Mouse (Mus musculus): ENCODE results near the gene Prkcsh. TPM values are rescaled to one million over a fixed set of nuclear protein-coding genes. Genes with fewer than 3 reads are reported as not detected.
A peak's percentile ranks its signal among the peaks of the same experiment; 100 is the strongest.

Gene Prkcsh
- total and polyA plus RNA-seq, 3 experiments, result 183 to 577 (median 356) TPM

GRCm38 (mm10) chr9:22055713-22056112 lies 53.1 kb downstream of the Prkcsh start:
- Histone ChIP-seq H3K79me2 (ENCODE audit: control insufficient read depth, insufficient read depth, low read length, poor library complexity) (no peaks in the 10 kb centered on the region), H3K9me3 (replicated peaks; ENCODE audit: insufficient read depth, low read length) (no peaks in the 10 kb centered on the region), H3K27me3 (ENCODE audit: control insufficient read depth in 1 of 2, insufficient read depth in 2 of 2, low read length in 2 of 2) (no peaks in the 10 kb centered on the region), H3K27ac (ENCODE audit: control insufficient read depth, low read depth, low read length) (no peak overlapping the region), H3K4me3 (ENCODE audit: control insufficient read depth in 1 of 2, insufficient read depth in 1 of 2, low read depth in 2 of 2, low read length in 2 of 2) (no peak overlapping the region), H3K4me1 (ENCODE audit: control insufficient read depth in 1 of 2, insufficient read depth in 2 of 2, low read length in 2 of 2) (no peaks in the 10 kb centered on the region), H3K9ac (ENCODE audit: control insufficient read depth, low read depth, low read length, poor library complexity, severe bottlenecking) (no peak overlapping the region), H3K36me3 (ENCODE audit: control insufficient read depth in 1 of 2, insufficient read depth in 2 of 2, low read length in 2 of 2) (peaks cover 0 to 2% of the 10 kb centered on the region in 2 experiments; a peak in 2 of 4 replicates)
- TF ChIP-seq MEF2A (IDR thresholded peaks at IDR 0.05; ENCODE audit: extremely low read depth, insufficient replicate concordance, low read depth, low read length, poor library complexity, severe bottlenecking), result no peak
- no peak for TF ChIP-seq CTCF (IDR thresholded peaks at IDR 0.05 in 2 of 3, conservative IDR thresholded peaks at IDR 0.05 in 1 of 3; ENCODE audit: control insufficient read depth in 1 of 3, insufficient read depth in 1 of 3, low read depth in 2 of 3, low read length in 3 of 3, poor library complexity in 1 of 3, severe bottlenecking in 1 of 3)
- TF ChIP-seq TBP (IDR thresholded peaks at IDR 0.05; ENCODE audit: low read depth, low read length), result no peak
- peak in 1 of 2 experiments; percentile 8; a peak in 1 of 4 replicates for TF ChIP-seq POLR2A (IDR thresholded peaks at IDR 0.05; ENCODE audit: control insufficient read depth in 1 of 2, insufficient read depth in 1 of 2, low read depth in 1 of 2, low read length in 2 of 2, poor library complexity in 1 of 2)
- TF ChIP-seq ETS1 (IDR thresholded peaks at IDR 0.05; ENCODE audit: low read depth, low read length), result no peak
- no peak for TF ChIP-seq EP300 (IDR thresholded peaks at IDR 0.05; ENCODE audit: low read depth in 1 of 2, low read length in 2 of 2)
- no peak for TF ChIP-seq SMC3 (IDR thresholded peaks at IDR 0.05; ENCODE audit: low read depth, low read length)
- DNase-seq (ENCODE audit: low read depth, low spot score), result no peak

- Histone ChIP-seq H3K4me1 (ENCODE audit: control insufficient read depth in 1 of 2, insufficient read depth in 2 of 2, low read length in 2 of 2) (no peaks in the 10 kb centered on the region), H3K9me3 (replicated peaks; ENCODE audit: insufficient read depth, low read length) (no peaks in the 10 kb centered on the region), H3K79me2 (ENCODE audit: control insufficient read depth, insufficient read depth, low read length, poor library complexity) (no peaks in the 10 kb centered on the region), H3K9ac (ENCODE audit: control insufficient read depth, low read depth, low read length, poor library complexity, severe bottlenecking) (no peak overlapping the region), H3K4me3 (ENCODE audit: control insufficient read depth in 1 of 2, insufficient read depth in 1 of 2, low read depth in 2 of 2, low read length in 2 of 2) (no peak overlapping the region), H3K27ac (ENCODE audit: control insufficient read depth, low read depth, low read length) (no peak overlapping the region), H3K36me3 (ENCODE audit: control insufficient read depth in 1 of 2, insufficient read depth in 2 of 2, low read length in 2 of 2) (peaks cover 0 to 2% of the 10 kb centered on the region in 2 experiments; a peak in 2 of 4 replicates), H3K27me3 (ENCODE audit: control insufficient read depth in 1 of 2, insufficient read depth in 2 of 2, low read length in 2 of 2) (no peaks in the 10 kb centered on the region)
- no peak for TF ChIP-seq NRF1 (IDR thresholded peaks at IDR 0.05; ENCODE audit: insufficient read depth, low read depth, low read length, poor library complexity, severe bottlenecking)
- TF ChIP-seq KAT2A (conservative IDR thresholded peaks at IDR 0.05; ENCODE audit: low read depth, low read length), result no peak
- TF ChIP-seq UBTF (IDR thresholded peaks at IDR 0.05; ENCODE audit: borderline replicate concordance, insufficient read depth, low read depth, low read length), result no peak
- no peak for TF ChIP-seq MEF2A (IDR thresholded peaks at IDR 0.05; ENCODE audit: extremely low read depth, insufficient replicate concordance, low read depth, low read length, poor library complexity, severe bottlenecking)
- no peak for TF ChIP-seq POLR2AphosphoS2 (IDR thresholded peaks at IDR 0.05; ENCODE audit: low read length)
- TF ChIP-seq USF1 (IDR thresholded peaks at IDR 0.05; ENCODE audit: low read depth, low read length), result no peak
- no peak for TF ChIP-seq MXI1 (IDR thresholded peaks at IDR 0.05; ENCODE audit: low read depth, low read length)
- no peak for TF ChIP-seq TAL1 (IDR thresholded peaks at IDR 0.05; ENCODE audit: low read length)
- TF ChIP-seq RAD21 (IDR thresholded peaks at IDR 0.05; ENCODE audit: low read depth, low read length), result no peak
- TF ChIP-seq MAX (IDR thresholded peaks at IDR 0.05; ENCODE audit: low read length), result no peak
- no peak for TF ChIP-seq HCFC1 (IDR thresholded peaks at IDR 0.05; ENCODE audit: low read depth, low read length)
- DNase-seq (ENCODE audit: low read depth, low spot score), result no peak
These were observed 53.8 kb downstream of the Prkcsh start for GRCm38 (mm10) chr9:22056303-22056910.

Data from MEL (cell line).